Mouse (Mus musculus): ENCODE results near the gene Mcoln2.

Gene Mcoln2

GRCm38 (mm10) chr3:146145501-146145900, 4.1 kb upstream of the Mcoln2 start:
- no peak for DNase-seq (ENCODE audit: low spot score in 2 of 2)

GRCm38 (mm10) chr3:146146131-146146530, 3.5 kb upstream of the Mcoln2 start:
- no peak for DNase-seq (ENCODE audit: low spot score in 2 of 2)

GRCm38 (mm10) chr3:146150058-146150400, 396 bp downstream of the Mcoln2 start:
- DNase-seq (ENCODE audit: low spot score in 2 of 2), result peak; percentile 73 to 78

- peak; percentile 59 to 66 for DNase-seq (ENCODE audit: low spot score in 2 of 2)
Observed at GRCm38 (mm10) chr3:146150560-146150959, 927 bp downstream of the Mcoln2 start.

GRCm38 (mm10) chr3:146151328-146151727, 1.7 kb downstream of the Mcoln2 start:
- no peak for DNase-seq (ENCODE audit: low spot score in 2 of 2)

- DNase-seq (ENCODE audit: low spot score in 2 of 2), result no peak
Observed at GRCm38 (mm10) chr3:146151755-146152154, 2.1 kb downstream of the Mcoln2 start.

GRCm38 (mm10) chr3:146152348-146152747, 2.7 kb downstream of the Mcoln2 start:
- DNase-seq (ENCODE audit: low spot score in 2 of 2), result peak; percentile 57 to 69

GRCm38 (mm10) chr3:146152913-146153312, 3.3 kb downstream of the Mcoln2 start:
- DNase-seq (ENCODE audit: low spot score in 2 of 2), result no peak

GRCm38 (mm10) chr3:146153862-146154611, 4.4 kb downstream of the Mcoln2 start:
- DNase-seq (ENCODE audit: low spot score in 2 of 2), result peak; percentile 32 to 35

GRCm38 (mm10) chr3:146155628-146156576, 6.3 kb downstream of the Mcoln2 start:
- DNase-seq (ENCODE audit: low spot score in 2 of 2), result peak in 1 of 2 experiments; percentile 31

GRCm38 (mm10) chr3:146156811-146157210, 7.2 kb downstream of the Mcoln2 start:
- DNase-seq (ENCODE audit: low spot score in 2 of 2), result no peak

- DNase-seq (ENCODE audit: low spot score in 2 of 2), result no peak
Observed at GRCm38 (mm10) chr3:146158039-146158438, 8.4 kb downstream of the Mcoln2 start.

GRCm38 (mm10) chr3:146159360-146159759, 9.7 kb downstream of the Mcoln2 start:
- DNase-seq (ENCODE audit: low spot score in 2 of 2), result peak; percentile 60 to 65

- no peak for DNase-seq (ENCODE audit: low spot score in 2 of 2)
Observed at GRCm38 (mm10) chr3:146162197-146162596, 12.6 kb downstream of the Mcoln2 start.

GRCm38 (mm10) chr3:146169356-146169755, 19.7 kb downstream of the Mcoln2 start:
- DNase-seq (ENCODE audit: low spot score in 2 of 2), result no peak

GRCm38 (mm10) chr3:146173030-146173429, 23.4 kb downstream of the Mcoln2 start:
- DNase-seq (ENCODE audit: low spot score in 2 of 2), result no peak

- DNase-seq (ENCODE audit: low spot score in 2 of 2), result no peak
Observed at GRCm38 (mm10) chr3:146174215-146174614, 24.6 kb downstream of the Mcoln2 start.

- DNase-seq (ENCODE audit: low spot score in 2 of 2), result no peak
Observed at GRCm38 (mm10) chr3:146177295-146177694, 27.7 kb downstream of the Mcoln2 start.

- DNase-seq (ENCODE audit: low spot score in 2 of 2), result peak; percentile 62 to 71
Observed at GRCm38 (mm10) chr3:146177748-146178582, 28.3 kb downstream of the Mcoln2 start.

GRCm38 (mm10) chr3:146180341-146180740, 30.7 kb downstream of the Mcoln2 start:
- no peak for DNase-seq (ENCODE audit: low spot score in 2 of 2)

- DNase-seq (ENCODE audit: low spot score in 2 of 2), result peak; percentile 25 to 51
Observed at GRCm38 (mm10) chr3:146180986-146181385, 31.4 kb downstream of the Mcoln2 start.

Measured in spleen, postnatal 36 days (tissue).